Mouse (Mus musculus) midbrain, embryonic 15.5 days (tissue): ENCODE data around the gene Wwox. TPM values are rescaled to one million over a fixed set of nuclear protein-coding genes. Genes with fewer than 3 reads are reported as not detected.

Experiments
- ATAC-seq: fragments of 200-750 bp; cut with Nextera tagmentation; replicated peaks from 2 replicates; pipeline ENCODE4 v1.8.0; 2017; ENCODE audit warnings: moderate TSS enrichment
- H3K27ac ChIP-seq: fragments of 300-500 bp; sonication (generic); 2 replicates; pipeline ENCODE4 v1.5.1; 2015; ENCODE audit warnings: mild to moderate bottlenecking, inconsistent platforms
- H3K27me3 ChIP-seq: fragments of 300-500 bp; sonication (generic); replicated peaks from 2 replicates; pipeline ENCODE4 v1.6.1; 2015; ENCODE audit warnings: inconsistent platforms
- H3K36me3 ChIP-seq: fragments of 300-500 bp; sonication (generic); replicated peaks from 2 replicates; pipeline ENCODE4 v1.6.1; 2015; ENCODE audit warnings: inconsistent platforms
- H3K4me1 ChIP-seq: fragments of 300-500 bp; sonication (generic); 2 replicates; pipeline ENCODE4 v1.6.1; 2015; ENCODE audit warnings: inconsistent platforms
- H3K4me2 ChIP-seq: fragments of 300-500 bp; sonication (generic); 2 replicates; pipeline ENCODE4 v1.6.1; 2015; ENCODE audit warnings: inconsistent platforms, mild to moderate bottlenecking, moderate library complexity
- H3K4me3 ChIP-seq: fragments of 300-500 bp; sonication (generic); 2 replicates; pipeline ENCODE4 v1.5.1; 2015; ENCODE audit warnings: mild to moderate bottlenecking, inconsistent platforms
- H3K9ac ChIP-seq: fragments of 300-500 bp; sonication (generic); 2 replicates; pipeline ENCODE4 v1.6.1; 2015; ENCODE audit warnings: mild to moderate bottlenecking, inconsistent platforms
- H3K9me3 ChIP-seq: fragments of 300-500 bp; sonication (generic); 2 replicates; pipeline ENCODE4 v1.6.1; 2016; ENCODE audit warnings: inconsistent platforms
- WGBS: fragments of 180-500 bp; shearing (Covaris S2); methylation state at CpG from one replicate; pipeline ENCODE4 v1.1.7; 2015; ENCODE audit warnings: mixed read lengths; 5-methylcytosine and 5-hydroxymethylcytosine counted together
- polyA plus RNA-seq: library from polyadenylated mRNA; unstranded; fragments of >200 nt; fragmentation: Nextera tagmentation; extraction: Ambion mirVana; gene quantifications from 2 replicates; pipeline ENCODE4 v1.2.1, GENCODE M21; 2015

Wwox gene
- polyA plus RNA-seq, 1 experiment from 2014 or later: 13.2 TPM

DNA sequence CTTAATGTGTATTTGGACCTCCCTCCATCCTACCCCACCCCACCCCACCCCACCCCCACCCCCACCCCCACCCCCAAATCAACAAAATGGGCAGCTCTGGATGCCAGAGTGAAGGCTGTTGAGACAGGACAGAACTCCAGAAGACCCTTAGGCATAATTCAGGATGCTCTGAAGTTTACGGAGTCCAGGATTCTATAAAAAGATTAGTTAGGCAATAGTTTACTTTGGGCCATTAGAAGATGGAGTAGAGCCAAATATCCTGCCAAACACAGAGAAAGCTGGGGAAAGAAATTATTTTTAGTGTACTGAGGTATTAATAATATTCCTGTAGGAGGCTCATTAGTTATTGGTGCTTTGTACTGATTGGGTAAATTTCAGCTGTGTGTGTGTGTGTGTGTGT lies 523.0 kb downstream of the Wwox start:
- Histone ChIP-seq H3K27ac (no peak overlapping the region), H3K4me1 (no peaks in the 10 kb centered on the region), H3K9ac (no peak overlapping the region), H3K4me3 (no peak overlapping the region), H3K4me2 (no peak overlapping the region), H3K27me3 (no peaks in the 10 kb centered on the region), H3K9me3 (no peaks in the 10 kb centered on the region), H3K36me3 (no peaks in the 10 kb centered on the region)
- WGBS: 81% methylated on average over 1 of the region's 1 CpGs
- ATAC-seq: no peak

DNA sequence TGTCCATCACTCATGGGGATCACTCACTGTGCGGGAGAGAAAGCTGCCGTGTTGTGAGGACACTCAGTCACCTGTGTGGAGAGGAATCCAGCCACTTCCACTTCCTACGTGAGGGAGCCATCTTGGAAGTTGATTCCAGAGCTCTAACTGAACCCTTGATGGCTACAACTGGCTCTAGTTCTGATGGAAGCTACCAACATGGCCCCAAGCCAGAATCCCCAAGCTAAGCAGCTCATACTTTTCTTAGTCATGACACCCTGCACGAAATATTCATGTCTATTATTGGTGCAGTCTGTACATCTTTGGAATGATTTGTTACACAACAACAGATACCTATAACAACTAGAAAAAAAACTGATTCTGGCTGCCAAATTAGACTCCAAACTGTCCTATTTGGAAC lies 523.8 kb downstream of the Wwox start:
- H3K4me2 ChIP-seq: no peak overlapping the region
- no peak overlapping the region for H3K9ac ChIP-seq
- H3K4me3 ChIP-seq: no peak overlapping the region
- H3K27ac ChIP-seq: no peak overlapping the region
- 93% methylated on average over 4 of the region's 4 CpGs for WGBS
- no peaks in the 10 kb centered on the region for H3K36me3 ChIP-seq
- no peaks in the 10 kb centered on the region for H3K4me1 ChIP-seq
- H3K27me3 ChIP-seq: no peaks in the 10 kb centered on the region
- ATAC-seq: no peak
- no peaks in the 10 kb centered on the region for H3K9me3 ChIP-seq

DNA sequence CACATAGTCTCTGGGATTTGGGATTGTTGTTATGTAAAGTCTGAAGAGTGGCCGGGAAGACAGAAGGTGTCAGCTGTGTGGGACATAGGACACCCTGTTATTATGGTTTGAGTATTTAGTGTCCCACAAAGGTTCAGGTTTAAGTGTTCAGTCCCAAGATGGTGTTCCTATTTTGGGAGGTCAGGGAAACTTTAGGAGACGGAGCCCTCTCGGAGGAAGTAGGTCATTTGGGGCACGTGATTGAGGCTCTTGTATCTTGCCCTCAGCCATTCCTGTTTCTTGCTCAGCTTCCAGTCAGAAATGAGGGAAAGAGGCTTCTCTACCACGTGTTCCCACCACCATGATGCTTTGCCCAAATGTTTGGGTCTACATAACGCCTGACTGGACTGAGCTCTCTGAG lies 524.8 kb downstream of the Wwox start:
- Histone ChIP-seq H3K27me3 (no peaks in the 10 kb centered on the region), H3K4me3 (no peak overlapping the region), H3K4me2 (no peak overlapping the region), H3K27ac (no peak overlapping the region), H3K9ac (no peak overlapping the region), H3K36me3 (no peaks in the 10 kb centered on the region), H3K4me1 (no peaks in the 10 kb centered on the region), H3K9me3 (no peaks in the 10 kb centered on the region)
- no peak for ATAC-seq
- WGBS: 91% methylated on average over 6 of the region's 6 CpGs

DNA sequence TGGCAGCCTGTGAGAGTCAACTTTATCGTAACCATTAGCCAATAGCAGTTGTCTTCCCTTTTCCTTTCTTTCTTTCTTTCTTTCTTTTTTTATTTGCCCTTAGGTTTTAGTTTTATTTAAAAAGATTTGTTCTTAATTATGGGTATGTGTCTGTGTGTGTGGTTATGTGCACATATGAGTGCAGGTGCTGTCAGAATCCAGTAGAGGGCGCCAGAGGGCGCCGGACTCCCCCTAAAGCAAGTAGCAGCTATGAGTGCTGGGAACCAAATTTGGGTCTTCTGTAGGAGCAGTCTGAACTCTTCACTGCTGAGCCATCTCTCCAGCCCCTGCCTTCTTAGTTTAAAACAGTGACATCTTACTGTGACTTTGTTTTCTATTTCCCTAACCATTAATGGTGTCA lies 529.4 kb downstream of the Wwox start:
- Histone ChIP-seq H3K9ac (no peak overlapping the region), H3K9me3 (no peaks in the 10 kb centered on the region), H3K36me3 (no peaks in the 10 kb centered on the region), H3K4me3 (no peak overlapping the region), H3K27ac (no peak overlapping the region), H3K4me1 (no peaks in the 10 kb centered on the region), H3K27me3 (no peaks in the 10 kb centered on the region), H3K4me2 (no peak overlapping the region)
- WGBS: 80% methylated on average over 4 of the region's 4 CpGs
- no peak for ATAC-seq

DNA sequence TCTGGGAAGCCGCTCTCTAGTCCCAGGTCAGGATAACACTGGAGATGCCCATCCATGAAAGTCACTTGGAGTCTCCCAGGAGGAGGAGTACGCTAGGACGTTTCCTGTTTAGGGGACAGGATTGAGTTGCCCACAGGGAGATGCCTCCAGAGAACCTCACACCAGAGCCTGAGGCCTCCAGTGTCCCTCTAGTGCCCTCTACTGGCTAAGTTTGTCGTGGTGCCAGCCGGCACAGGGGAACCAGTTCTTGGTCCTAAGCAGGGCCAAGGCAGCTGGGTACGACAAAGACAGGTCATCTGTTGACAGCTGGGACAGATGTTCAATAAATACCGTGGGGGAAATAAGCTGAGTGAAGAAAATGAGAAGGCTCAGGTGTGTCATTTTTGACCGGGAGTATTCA lies 531.9 kb downstream of the Wwox start:
- H3K27ac ChIP-seq: no peak overlapping the region
- no peak overlapping the region for H3K9ac ChIP-seq
- H3K4me3 ChIP-seq: no peak overlapping the region
- no peak overlapping the region for H3K4me2 ChIP-seq
- H3K27me3 ChIP-seq: no peaks in the 10 kb centered on the region
- no peaks in the 10 kb centered on the region for H3K9me3 ChIP-seq
- ATAC-seq: no peak
- H3K4me1 ChIP-seq: no peaks in the 10 kb centered on the region
- no peaks in the 10 kb centered on the region for H3K36me3 ChIP-seq
- WGBS: 46% methylated on average over 8 of the region's 8 CpGs

DNA sequence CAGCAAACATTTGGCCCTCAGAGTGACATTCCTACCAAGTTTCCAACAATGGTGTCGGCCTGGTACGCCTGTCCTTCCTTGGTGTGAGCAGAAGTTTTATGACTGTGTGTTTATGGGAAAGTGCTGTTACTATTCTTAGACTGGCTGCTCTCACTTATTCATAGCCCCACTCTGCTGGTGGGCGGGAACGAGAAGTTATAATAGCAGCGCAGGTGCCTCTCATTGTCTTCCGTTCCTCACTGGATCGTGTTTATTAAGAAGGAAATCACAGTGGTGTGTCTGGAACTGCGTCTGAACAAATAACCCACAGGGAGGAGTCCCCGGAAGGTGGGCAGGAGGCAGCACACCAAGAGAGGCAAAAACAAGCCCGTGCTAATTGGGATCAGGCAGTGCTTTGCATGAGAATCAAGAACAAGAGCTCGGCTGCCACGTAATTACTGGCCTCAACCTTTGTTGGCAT lies 533.6 kb downstream of the Wwox start:
- H3K27me3 ChIP-seq: no peaks in the 10 kb centered on the region
- H3K9ac ChIP-seq: no peak overlapping the region
- no peak for ATAC-seq
- no peaks in the 10 kb centered on the region for H3K36me3 ChIP-seq
- H3K27ac ChIP-seq: no peak overlapping the region
- no peak overlapping the region for H3K4me2 ChIP-seq
- no peaks in the 10 kb centered on the region for H3K4me1 ChIP-seq
- no peak overlapping the region for H3K4me3 ChIP-seq
- H3K9me3 ChIP-seq: no peaks in the 10 kb centered on the region
- WGBS: 37% methylated on average over 12 of the region's 12 CpGs

DNA sequence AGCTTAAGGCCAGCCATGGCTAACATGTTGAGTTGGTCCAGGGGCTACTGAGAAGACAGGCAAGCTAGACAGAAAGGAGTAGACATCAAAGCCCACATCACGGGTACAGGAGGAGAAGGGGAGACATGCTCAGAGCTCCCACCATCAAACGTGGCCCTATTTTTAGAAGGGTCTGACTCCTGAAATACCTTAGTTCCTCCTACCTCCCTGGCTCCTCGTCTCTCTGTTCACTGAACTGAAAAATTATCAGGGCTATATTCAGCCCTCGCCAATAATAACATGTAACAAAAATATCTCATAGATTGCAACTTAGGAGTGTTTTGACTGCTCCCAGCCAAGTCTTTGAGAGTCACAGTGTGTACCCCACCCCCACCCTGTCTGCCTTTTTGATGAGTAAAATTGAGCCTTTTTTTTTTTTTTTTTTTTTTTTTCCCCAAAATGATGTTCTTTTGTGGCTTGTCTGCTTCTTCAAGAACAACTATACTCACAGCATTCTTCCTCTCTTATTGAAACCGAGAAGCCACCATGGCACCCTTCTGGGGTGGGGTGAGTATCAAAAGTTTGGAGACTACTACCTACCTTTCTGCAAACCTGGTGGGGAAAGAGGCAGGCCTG lies 535.0 kb downstream of the Wwox start:
- Histone ChIP-seq H3K9ac (no peak overlapping the region), H3K4me2 (no peak overlapping the region), H3K36me3 (no peaks in the 10 kb centered on the region), H3K27me3 (no peaks in the 10 kb centered on the region), H3K4me3 (no peak overlapping the region), H3K27ac (no peak overlapping the region), H3K9me3 (no peaks in the 10 kb centered on the region), H3K4me1 (no peaks in the 10 kb centered on the region)
- 75% methylated on average over 5 of the region's 5 CpGs for WGBS
- ATAC-seq: no peak

DNA sequence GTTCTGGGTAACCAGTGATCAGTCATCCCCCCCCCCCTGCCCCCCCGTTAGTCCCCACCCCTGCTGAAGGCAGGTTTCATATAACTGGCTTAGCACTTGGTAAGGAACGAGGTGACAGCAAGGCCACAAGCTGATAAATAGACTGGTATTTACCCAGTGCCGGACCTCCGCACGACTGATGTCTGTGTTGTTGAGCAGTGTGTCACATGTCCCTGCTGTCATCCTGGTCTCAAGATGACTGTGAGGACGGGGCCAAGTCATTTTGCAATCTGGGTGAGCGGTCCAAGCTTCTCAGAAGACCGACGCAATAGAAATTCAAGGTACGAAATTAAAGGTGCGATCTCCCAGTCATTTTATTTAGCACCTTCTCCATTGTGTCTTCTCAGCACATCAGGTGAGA lies 538.3 kb downstream of the Wwox start:
- no peak overlapping the region for H3K9ac ChIP-seq
- no peak for ATAC-seq
- no peak overlapping the region for H3K27ac ChIP-seq
- H3K4me1 ChIP-seq: no peaks in the 10 kb centered on the region
- 82% methylated on average over 11 of the region's 11 CpGs for WGBS
- H3K4me3 ChIP-seq: no peak overlapping the region
- no peaks in the 10 kb centered on the region for H3K9me3 ChIP-seq
- no peaks in the 10 kb centered on the region for H3K36me3 ChIP-seq
- H3K27me3 ChIP-seq: no peaks in the 10 kb centered on the region
- H3K4me2 ChIP-seq: no peak overlapping the region

DNA sequence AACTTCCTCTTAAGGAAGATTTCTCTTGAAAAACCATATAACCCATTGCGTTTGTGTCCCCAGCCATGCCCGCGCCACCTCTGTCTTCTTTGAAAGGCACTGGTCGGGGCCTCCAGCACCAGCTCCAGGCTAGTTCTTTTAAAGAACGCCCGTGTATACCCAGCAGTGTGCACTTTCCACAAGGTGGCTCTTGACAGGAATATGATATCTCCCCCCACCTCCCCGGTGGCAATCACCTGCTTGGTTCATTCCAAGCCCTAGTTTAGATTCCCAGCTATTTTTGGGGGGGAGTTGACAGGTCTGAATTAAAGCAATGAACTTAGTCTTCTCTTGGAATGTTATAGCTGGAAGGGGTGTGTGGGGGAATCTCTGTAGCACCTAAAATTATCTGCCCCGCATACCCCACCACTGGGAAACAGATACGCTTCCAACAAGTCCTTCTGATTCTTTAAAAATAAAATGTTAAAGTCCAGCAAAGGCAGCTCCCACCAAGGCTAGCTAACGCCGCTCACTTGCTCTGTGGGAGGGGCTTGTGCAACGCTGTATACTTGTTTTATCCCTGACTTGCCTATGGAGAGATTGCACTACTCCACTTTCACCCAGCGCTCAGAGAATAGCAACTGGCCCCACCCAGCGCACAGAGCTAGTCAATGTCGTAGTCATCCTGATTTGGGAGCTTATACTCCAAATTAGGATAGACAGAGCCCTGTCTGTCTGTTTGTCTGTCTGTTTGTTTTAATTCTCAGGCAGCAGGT lies 538.9 kb downstream of the Wwox start:
- 87% methylated on average over 15 of the region's 15 CpGs for WGBS
- H3K4me3 ChIP-seq: no peak overlapping the region

DNA sequence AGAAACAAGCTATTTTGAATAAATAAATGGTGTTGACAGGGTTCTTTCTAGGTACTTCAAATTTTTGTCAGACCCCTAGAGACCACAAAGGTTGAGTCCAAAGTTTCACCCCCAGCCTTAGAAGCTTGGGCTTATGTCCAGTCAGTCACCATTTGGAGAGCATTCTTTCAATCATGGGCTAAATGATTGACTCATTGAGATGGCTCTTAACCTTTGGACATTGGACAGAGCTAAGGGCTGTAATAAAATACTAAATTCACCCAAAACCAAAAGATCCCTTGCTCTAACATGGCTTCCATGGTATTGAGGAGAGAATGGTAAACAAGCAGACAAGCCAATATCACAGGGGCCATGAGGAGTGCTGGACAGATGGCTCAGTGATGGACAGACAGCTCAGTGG lies 540.2 kb downstream of the Wwox start:
- no peaks in the 10 kb centered on the region for H3K27me3 ChIP-seq
- no peak for ATAC-seq

More for the DNA sequence above, 538.9 kb downstream of the Wwox start:
- ATAC-seq: no peak
- Histone ChIP-seq H3K9ac (no peak overlapping the region), H3K4me1 (no peaks in the 10 kb centered on the region), H3K27ac (no peak overlapping the region), H3K4me2 (no peak overlapping the region), H3K36me3 (no peaks in the 10 kb centered on the region), H3K9me3 (no peaks in the 10 kb centered on the region), H3K27me3 (no peaks in the 10 kb centered on the region)

DNA sequence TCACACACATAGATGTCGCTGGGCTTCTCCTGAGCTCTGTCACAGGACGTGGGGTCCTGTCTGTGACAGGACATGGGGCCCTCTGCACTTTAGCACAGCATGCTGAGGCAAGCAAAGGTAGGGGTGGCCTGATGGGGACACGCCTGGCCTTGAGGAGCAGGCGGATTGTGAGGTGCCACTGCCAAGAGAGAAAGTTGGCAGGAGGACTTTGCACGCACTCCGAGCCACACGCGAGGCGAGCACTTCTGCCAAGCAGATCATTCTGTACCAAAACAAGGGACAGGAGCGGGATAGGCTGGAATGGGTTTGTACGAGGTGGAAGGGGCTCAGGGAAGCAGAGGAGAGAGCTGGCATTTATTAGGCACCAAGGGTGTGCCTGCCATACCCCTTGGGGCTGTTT lies 543.3 kb downstream of the Wwox start:
- Histone ChIP-seq H3K4me1 (no peaks in the 10 kb centered on the region), H3K4me3 (no peak overlapping the region), H3K9me3 (no peaks in the 10 kb centered on the region), H3K36me3 (no peaks in the 10 kb centered on the region), H3K27ac (no peak overlapping the region), H3K4me2 (no peak overlapping the region), H3K9ac (no peak overlapping the region), H3K27me3 (no peaks in the 10 kb centered on the region)
- no peak for ATAC-seq
- 92% methylated on average over 11 of the region's 11 CpGs for WGBS

More for the DNA sequence above, 540.2 kb downstream of the Wwox start:
- H3K36me3 ChIP-seq: no peaks in the 10 kb centered on the region
- H3K4me3 ChIP-seq: no peak overlapping the region
- no peaks in the 10 kb centered on the region for H3K4me1 ChIP-seq
- no peak overlapping the region for H3K4me2 ChIP-seq
- H3K9me3 ChIP-seq: no peaks in the 10 kb centered on the region
- no peak overlapping the region for H3K9ac ChIP-seq
- no peak overlapping the region for H3K27ac ChIP-seq

DNA sequence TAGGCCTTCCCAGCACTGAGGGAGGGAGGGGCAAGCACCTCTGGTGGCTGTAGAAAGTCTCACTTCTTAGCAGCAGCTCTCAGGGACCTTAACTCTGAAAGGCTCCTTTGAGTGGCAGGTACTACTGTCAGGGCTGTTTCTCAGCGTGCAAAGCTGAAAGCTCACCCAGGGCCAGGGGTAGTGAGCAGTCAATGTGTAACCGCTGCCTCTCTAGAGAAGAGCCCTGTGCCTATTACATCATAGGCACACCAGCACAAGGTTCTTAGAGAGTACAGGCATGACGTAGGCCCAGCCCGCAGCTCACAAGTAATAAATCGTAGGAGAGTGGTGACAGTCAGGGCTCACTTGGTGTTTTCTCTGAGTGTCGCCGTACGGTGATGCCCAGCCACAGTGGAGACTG lies 545.0 kb downstream of the Wwox start:
- H3K4me1 ChIP-seq: no peaks in the 10 kb centered on the region
- H3K36me3 ChIP-seq: no peaks in the 10 kb centered on the region
- H3K9ac ChIP-seq: no peak overlapping the region
- no peak overlapping the region for H3K27ac ChIP-seq
- no peak overlapping the region for H3K4me3 ChIP-seq
- 88% methylated on average over 8 of the region's 8 CpGs for WGBS
- no peak for ATAC-seq
- H3K9me3 ChIP-seq: no peaks in the 10 kb centered on the region
- no peaks in the 10 kb centered on the region for H3K27me3 ChIP-seq
- H3K4me2 ChIP-seq: no peak overlapping the region

DNA sequence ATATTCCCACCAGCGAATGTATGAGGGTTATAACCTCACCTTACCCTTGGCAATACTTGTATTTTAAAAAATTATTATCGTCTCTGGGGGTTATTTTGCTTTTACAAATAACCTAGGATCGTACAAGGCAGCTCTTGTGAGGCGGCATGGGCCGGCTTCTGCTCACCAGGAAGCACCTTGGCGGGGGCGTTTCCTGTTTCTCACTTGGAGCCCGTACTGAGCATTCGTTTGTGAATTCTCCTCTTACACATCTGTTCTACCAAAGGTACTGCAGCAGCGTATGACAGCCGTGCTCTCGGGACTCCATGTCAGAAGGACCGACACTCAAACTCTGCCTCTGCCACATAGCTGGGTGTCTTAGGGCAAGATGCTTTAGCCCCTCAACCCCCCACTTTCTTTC lies 546.5 kb downstream of the Wwox start:
- Histone ChIP-seq H3K9ac (no peak overlapping the region), H3K4me2 (no peak overlapping the region), H3K4me1 (no peaks in the 10 kb centered on the region), H3K27me3 (no peaks in the 10 kb centered on the region), H3K4me3 (no peak overlapping the region), H3K9me3 (no peaks in the 10 kb centered on the region), H3K27ac (no peak overlapping the region), H3K36me3 (no peaks in the 10 kb centered on the region)
- 88% methylated on average over 13 of the region's 13 CpGs for WGBS
- no peak for ATAC-seq
